ENCODE assay signal across 12 mouse cellular contexts in genomic region chr2:30173541-30174240, GRCm38 (mm10).
"Had no signal": no experiment of that assay in that cellular context is flagged by ENCODE, and none has a peak within 500 bp of the region (broad histone marks: within the 10 kb centered on the region; RNA-seq: fewer than 3 reads in every experiment).

No protein-coding gene starts in this region.

- H3K9me3 ChIP-seq: limb, embryonic 15.5 days; midbrain, embryonic 13.5 days; neural tube, embryonic 15.5 days had no signal

- H3K27ac ChIP-seq: limb, embryonic 15.5 days; liver, embryonic 14.5 days; midbrain, embryonic 13.5 days; neural tube, embryonic 15.5 days; stomach, postnatal 0 days had no signal

- H3K4me2 ChIP-seq: limb, embryonic 15.5 days; midbrain, embryonic 13.5 days; neural tube, embryonic 15.5 days had no signal

- ATAC-seq: midbrain, embryonic 13.5 days had no signal

- H3K9ac ChIP-seq: limb, embryonic 15.5 days; liver, embryonic 14.5 days; midbrain, embryonic 13.5 days; neural tube, embryonic 15.5 days had no signal

- H3K27me3 ChIP-seq: limb, embryonic 15.5 days; neural tube, embryonic 15.5 days had no signal

- H3K4me3 ChIP-seq: limb, embryonic 15.5 days; midbrain, embryonic 13.5 days; myocyte; neural tube, embryonic 15.5 days had no signal

- DNase-seq: kidney, postnatal 36 days; layer of hippocampus, adult 9-11 months; layer of hippocampus, postnatal 36 days; lung, adult 18-20 months; thymus, adult 18-20 months; thymus, postnatal 14 days had no signal
